Mouse (Mus musculus) embryo, embryonic 11.5 days (tissue): ENCODE data around the gene Gm21987.

Source experiments
- DNase-seq: peaks from one replicate; pipeline ENCODE4 v3.0.0-alpha.2; 2012; ENCODE audit warnings: low read depth, low spot score

Gene Gm21987

DNA sequence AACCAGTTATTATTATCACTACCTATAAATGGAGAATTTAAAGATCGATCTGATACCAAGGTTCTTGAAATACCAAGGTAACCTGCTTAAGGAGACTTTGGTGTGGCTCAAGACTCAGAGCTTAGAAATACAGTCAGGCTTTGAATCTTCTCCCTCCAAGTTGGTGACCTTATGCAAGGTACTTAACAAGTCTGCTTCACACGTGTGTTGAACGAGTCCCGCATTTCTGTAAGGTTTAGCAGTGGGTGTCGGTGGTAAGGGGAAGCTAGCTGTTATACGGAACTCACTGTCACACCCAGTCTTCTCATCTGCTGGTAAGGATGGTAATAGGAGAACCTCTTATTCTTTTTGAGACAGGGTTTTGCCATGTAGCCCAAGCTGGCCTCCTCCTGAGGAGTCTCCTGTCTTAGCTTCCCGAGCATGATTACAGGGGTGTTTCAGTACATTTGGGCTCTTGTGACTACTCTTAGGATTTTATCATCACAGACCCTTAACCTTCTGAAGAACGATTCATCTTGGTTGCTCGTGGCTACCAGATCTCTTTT lies 1.4 kb downstream of the Gm21987 start:
- no peak for DNase-seq

DNA sequence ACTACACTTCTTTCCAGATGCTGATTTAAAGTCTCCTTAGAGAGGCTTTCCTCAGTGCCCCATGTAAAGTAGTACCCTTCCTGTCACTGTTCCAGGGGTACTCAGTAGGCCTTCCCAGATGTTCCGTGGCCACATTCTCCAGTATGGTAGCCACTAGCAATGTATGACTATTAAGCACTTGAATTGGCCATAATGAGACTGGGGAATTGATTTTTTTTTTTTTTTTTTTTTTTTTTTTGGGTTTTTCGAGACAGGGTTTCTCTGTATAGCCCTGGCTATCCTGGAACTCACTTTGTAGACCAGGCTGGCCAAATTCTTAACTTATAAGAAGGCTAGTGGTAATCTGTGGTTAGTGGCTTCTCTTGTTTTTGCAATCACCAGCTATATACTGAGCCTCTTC lies 3.0 kb downstream of the Gm21987 start:
- no peak for DNase-seq

DNA sequence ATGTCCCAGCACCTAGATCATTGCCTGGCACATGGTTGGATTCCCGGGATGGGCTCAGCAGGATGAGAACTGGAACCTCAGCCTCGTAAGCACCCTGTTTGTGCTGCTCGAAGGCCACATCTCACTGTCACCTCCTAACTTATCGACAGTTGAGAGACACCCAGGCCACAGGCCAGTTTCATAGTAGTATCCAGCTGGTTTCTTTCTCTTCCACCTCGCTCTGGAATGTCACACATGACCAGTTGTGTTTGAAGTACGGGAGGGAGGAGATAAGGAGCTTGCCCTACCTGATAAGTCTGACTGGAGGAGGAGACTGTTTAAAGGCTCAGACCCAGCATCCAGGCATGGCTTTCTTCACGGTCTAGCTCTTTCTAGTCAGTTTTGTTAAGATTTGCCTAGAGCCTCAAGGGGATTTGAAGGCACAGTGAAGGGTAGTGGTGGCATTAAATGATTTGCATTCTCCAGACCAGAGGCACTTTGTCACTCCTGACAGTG lies 3.6 kb downstream of the Gm21987 start:
- no peak for DNase-seq

DNA sequence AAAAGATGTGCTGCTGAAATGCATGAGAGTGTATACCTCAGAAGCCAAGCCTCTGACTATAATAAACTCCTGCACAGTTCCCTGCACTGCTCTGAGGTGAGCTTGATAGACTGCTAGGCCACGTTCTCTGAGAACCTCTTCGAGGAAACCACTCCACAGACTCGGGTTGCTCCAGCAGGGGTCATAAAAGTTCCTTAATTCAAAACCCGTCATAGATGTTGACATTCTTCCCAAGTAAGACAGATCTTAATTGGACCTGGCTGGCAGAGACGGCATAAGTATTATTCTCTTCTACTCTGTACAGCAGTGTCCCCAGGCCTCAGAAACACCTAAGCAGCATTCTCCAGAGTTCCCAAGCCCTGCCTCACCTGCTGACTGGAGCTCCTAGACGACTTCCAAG lies 4.1 kb downstream of the Gm21987 start:
- no peak for DNase-seq

DNA sequence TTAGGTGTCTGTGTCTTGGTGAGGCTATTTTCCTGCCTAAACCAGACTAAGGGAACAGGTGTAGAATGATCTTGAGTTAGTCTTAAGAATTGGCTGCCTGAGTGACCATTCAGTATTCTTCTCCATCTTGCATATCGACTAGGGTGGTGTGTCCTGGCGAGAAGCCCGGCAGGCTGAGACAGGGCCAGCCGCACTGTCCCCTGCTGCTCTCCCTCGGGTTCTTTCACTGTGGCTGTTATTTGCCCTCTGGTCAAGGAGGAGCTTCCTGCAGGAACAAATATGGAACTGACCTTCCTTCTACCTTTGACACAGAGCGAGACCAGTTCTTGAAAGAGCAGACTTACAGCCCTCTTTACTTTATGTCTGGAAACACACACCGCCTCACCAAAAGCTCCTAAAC lies 5.2 kb downstream of the Gm21987 start:
- DNase-seq: no peak

DNA sequence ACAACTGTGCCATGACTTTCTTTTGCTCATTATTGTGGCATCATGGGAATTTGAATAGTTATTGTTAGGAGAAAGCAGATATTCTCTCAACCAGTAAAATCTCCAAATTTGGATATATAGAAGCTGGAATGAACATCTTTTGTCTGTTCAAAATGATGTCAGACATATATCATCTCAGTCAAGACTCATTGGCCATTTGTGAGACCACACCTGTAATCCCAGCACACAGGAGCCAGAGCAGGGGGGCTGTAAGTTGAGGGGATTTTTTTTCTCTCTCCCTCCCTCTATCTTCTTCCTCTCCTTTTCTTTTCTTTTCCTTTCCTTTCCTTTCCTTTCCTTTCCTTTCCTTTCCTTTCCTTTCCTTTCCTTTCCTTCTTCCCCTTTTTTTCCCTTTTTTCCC lies 6.0 kb downstream of the Gm21987 start:
- no peak for DNase-seq

DNA sequence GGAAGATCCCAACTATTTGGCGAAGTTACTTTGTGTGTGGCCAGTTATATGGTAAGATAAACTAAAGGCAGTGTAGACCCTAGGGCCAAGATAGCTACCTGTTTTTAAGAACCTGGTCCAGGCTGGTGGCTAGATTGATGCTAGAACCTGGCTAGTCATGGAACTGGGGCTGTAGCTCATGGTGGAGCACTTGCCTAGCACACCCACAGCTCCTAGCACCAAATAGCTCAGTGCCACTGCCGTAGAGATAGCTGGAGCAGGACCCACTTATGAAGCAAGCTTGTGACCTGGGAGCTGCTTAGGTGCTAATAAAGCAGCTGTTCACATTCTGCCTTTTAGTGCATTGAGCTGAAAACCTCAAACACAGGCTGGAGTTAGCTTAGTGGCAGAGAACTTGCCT lies 6.8 kb downstream of the Gm21987 start:
- DNase-seq: no peak

DNA sequence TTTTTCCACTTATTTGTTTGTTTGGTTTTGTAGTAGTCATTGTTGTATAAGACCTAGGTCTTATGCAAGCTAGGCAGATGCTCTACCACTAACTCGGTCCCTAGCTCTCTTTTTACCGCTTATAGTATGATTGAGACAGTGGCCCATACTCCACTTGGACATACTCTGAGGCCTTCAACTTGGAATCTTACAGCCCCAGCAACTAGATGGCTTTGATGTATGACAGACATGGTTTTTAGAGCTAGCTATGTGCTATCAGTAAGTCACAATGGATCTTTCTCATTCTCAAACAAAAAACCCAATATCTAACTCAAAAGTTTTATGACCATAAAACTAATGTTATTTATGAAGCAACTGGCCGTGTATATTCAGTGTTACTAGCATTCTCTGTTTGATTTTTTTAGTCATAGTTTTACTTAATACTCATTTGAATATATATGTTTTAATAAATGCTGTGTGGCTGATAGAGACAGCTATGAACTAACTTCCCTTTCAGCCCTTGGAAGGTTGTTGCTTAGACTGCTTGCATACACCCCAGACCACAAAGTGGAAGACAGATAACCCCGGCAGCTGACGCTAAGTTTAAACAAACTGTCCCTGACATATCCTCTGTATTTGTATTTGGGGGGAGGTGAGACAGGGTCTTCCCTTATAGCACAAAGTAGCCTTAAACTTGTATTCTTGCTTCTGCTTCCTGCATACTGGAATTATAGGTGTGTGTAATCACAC lies 7.5 kb downstream of the Gm21987 start:
- no peak for DNase-seq

DNA sequence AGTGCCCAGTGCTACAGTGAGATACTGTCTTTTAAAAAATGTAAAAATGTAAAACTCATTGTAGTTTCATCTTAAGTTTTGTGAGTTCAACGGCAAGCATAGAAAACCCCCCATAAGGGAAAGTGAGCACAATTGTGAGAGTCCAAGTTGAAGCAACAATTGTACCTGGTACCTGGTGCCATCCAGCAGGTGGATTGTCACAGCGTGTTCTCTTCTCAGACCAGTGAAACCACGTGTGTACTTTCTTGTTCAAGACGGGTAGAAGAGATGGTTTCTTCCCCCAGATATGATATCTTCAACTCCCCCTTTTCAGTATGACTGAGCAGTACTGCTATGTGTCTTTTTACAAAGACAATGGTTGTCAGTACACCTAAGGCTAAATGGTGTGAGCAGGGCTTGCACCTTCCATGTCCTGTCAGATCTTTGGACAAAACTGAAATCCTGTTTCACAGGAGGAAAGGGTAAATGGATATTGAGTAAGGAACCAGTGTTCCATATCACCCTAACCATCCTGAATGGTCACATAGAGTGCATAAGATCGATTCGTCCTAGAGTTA lies 11.5 kb downstream of the Gm21987 start:
- no peak for DNase-seq

DNA sequence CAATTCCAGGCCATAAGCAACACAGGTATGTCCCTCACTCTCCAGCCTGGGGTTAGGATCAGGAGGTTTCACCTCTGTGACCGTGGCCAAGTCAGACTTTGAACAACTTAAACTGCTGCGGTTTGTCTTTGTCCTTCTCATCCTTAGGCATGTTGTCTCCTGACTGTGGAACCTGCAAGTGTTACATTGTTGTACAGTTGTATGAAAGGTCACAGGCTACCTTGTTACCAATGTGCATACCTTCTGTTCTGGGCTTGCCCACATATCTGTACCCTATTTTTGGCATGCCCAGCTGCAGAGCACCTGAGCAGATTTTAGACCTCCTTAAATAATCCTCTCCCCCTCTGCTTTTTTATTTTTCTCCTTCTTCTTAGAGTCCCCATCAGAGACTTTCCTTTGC lies 12.4 kb downstream of the Gm21987 start:
- no peak for DNase-seq

DNA sequence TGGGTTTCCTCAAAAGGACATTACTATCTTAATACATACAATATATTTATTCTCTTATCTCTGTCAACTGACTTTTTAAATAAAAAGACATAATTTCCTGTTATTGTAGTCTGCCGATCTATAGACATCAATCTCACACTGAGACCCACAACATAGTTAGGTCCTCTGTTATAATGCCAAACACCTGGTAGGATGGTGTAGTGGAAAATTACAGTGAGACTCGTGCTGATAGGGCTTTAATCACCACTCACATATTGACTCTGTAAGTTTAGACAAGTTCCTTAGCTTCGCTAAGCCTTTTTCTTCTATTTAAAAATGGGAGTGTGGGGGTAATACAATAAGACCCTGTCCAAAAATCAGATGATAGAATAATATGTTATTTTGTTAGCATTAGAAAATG lies 13.0 kb downstream of the Gm21987 start:
- no peak for DNase-seq

DNA sequence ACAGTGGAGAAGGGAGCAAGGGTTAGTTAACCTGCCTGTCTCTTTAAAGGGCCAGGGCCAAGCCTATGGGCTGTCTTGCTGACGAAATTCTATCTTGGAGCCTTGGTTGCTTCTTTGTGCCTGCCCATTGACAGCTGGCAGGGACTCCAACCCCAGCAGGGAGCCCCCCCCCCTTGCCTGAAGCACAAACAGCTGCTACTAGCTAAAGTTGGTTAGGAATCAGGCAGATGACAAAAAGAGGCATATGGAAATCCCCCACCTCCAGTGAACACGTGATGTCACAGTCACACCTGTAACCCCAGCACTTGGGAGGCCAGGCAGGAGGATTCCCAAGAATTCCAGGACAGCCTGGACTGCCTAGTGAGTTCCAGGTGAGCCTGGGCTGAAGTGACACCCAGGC lies 13.5 kb downstream of the Gm21987 start:
- no peak for DNase-seq

DNA sequence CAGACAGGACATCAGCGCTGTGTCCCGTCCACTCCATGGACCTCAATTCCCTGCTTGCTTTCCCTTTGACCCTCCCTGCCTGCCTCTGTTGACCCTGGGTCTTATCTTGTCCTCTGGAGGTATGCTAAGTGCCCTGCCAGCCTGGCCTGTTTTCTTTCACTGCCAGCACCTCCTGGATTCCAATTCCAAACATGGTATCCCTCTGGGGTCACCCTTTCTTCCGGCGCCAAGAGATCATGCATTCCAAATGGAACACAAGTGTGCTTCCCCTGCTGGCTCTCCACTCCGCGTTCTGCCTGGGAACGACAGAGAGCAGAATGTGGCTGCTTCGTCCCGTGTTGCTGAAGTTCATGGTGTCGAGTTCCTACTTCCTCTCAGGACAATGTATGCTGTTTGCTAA lies 15.1 kb downstream of the Gm21987 start, which contains the start of gene Popdc2:
Popdc2 (plus strand) TSS at position 277 of the 400 bp plus-strand sequence.
- no peak for DNase-seq

DNA sequence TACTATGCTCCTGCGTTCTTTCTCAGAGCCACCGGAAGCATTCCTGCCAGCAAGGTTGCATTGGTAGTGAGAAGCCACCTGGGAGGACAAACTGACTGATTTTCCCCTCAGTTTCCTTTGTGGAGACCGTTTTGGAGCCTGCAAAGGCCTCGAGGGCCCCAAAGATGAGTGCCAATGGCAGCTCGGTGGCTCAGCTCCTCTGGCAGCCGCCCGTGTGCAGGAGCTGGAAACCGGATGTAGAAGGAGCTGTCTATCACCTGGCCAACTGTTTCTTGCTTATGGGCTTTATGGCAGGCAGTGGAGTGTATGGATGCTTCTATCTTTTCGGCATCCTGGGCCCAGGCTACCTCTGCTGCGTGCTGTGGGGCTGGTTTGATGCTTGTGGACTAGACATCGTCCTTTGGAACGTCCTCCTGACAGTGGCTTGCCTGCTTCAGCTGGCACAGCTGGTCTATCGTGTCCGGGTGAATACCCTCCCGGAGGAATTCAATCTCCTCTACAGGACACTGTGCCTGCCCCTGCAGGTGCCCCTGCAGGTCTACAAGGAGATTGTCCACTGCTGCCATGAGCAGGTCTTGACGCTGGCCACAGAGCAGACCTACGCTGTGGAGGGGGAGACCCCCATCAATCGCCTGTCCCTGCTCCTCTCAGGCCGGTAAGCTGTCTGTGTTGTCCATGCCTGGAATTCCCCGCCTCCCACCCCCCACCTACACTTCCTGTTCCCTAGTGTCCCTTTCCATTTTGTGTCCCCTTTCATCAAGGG lies 15.8 kb downstream of the Gm21987 start:
- DNase-seq: no peak

DNA sequence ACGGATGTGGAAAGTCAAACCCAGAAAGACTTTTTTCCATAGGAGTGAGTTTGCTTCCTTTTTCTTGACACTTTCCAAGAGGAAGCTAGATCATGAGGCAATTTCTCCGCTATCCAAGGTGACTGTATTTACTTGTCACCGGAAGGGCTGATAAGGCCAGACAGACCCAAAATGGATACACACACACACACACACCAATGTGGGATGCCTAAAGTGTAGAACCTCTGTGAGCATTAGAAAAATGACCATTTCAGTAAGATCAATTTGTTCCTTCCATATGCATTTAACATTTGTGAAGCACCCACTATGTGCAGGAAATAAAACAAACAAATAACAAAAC lies 16.4 kb downstream of the Gm21987 start:
- no peak for DNase-seq

DNA sequence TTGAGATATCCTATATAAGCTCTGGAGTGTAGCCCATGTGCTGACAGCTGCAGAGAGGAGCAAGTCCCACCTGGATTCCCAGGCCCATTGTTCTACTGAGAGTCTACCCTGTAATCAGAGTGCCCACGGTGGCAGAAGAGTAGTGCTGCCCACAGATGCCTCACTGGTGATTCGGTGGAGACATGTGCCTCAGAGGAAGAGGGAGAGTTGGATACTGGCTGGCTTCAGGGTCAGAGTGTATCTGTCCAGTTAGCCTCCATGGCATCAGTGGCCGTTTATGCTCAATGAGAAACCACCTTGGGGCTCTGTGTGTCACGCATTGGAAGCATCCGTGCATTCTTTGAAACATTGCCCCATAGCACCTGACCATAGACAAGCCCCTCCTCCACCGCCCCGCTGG lies 16.8 kb downstream of the Gm21987 start:
- DNase-seq: no peak

DNA sequence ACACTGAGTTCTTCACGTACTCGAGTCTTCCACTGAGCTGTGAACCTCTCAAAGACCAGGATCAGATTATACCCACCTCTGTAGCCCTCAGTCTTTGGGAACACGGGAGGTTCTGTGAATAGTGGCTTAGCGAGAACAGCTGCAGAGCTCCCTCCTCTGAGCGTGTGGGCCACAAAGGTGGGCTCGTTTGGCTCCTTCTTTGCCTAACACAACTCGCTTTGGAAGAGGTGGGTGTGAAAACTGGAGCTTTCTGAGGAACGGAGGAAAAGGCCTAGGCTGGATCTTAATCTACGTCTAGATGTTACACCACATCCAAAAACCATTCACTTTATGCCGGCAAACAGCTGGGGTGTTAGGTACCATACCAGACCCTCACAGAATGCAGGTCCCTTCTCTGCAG lies 18.6 kb downstream of the Gm21987 start:
- no peak for DNase-seq

DNA sequence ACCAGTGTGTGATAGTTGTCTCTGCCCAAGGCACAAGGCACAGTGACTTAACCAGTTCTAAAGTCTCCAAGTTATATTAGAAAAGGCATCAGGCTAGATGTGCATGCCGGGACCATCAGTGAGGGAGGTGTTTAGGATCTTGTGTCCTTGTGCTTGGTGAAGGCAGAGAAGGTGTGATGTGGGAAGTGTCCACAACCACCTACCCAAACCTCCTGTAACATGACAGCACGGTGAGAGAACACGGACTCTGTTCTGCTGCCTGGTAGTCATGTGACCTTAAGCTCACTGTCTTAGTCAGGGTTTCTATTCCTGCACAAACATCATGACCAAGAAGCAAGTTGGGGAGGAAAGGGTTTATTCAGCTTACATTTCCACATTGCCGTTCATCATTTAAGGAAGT lies 19.4 kb downstream of the Gm21987 start:
- no peak for DNase-seq

DNA sequence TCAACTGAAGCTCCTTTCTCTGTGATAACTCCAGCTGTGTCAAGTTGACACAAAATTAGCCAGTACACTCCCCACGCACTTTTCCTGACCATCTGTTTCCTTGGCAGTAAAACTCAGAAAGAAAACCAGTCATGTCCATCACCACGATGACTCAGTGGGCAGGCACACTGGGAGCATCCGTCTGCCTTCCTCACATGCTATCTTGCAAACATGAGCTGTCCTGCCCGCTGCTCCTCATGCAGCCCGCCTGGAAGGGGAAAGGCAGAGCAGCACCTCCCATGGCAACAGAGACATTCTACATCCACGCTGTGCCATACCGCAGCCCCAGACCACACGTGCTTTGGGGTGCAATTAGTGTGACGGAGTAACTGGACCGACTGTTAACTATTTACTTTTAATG lies 21.5 kb downstream of the Gm21987 start:
- no peak for DNase-seq

DNA sequence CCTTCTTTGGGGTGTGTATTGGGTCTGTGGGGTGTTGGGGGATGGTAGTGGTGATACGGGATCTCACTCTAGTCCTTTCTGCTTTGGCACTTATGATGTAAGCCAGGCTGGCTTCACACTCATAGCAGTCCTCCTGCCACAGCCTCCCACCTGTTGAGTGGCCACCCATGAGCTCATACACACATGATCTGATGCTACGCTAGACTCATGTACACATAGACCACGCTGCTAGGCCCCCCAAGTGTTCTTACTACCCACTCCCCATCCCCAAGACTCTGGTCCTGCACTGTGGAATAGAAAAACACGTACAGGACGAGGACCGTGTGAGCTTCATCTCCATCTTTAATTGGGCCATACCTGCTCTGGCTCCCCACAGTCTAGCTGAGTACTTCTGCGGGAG lies 22.2 kb downstream of the Gm21987 start:
- DNase-seq: no peak

DNA sequence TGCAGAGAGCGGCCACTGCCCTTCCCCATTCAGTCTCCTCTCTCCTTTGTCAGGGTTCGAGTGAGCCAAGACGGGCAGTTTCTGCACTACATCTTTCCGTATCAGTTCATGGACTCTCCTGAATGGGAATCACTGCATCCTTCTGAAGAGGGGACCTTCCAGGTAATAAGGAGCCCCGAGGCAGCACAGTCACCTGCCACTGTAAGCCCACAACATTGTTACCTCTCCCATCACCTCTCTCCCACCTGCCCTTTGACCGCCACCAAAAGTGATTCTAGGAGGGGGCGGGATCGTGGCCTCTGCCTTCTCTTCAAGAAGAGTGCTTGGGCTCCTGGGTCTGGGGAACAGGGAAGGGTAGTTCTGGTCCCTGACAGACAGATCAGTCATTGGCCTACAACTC lies 22.6 kb downstream of the Gm21987 start:
- no peak for DNase-seq

DNA sequence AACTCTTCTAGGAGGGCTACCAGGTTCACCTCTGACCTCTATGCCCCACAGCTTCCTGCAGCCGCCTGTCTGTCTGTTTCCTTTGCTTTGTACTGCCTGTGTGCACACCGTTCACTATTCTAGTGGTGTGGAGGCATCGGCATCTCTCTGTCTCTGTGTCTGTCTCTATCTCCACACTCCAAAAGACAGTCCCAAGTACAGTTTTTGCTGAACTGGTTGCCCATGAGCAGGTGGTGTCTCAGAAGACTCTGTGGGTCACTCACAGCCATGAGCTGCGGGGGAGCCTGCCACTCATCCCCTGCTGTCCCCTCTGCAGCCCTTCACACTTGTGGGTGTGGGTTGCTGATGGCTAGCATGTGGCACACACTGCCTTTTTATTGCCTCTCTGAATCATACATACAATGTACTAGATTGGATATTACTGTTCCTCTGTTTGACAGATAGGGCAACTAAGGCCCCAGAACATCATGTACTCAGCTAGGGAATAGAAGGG lies 23.2 kb downstream of the Gm21987 start:
- no peak for DNase-seq
